Mouse (Mus musculus) CD4-positive, CD25-positive, alpha-beta regulatory T cell, adult 9 weeks (primary cell): ENCODE results near the gene Ttc5. TPM values are rescaled to one million over a fixed set of nuclear protein-coding genes. Genes with fewer than 3 reads are reported as not detected.

Source experiments
- polyA plus RNA-seq: library from polyadenylated mRNA; unstranded; fragments of 100-300 nt; shearing (Covaris generic); gene quantifications from one replicate; pipeline ENCODE4 v1.2.1, GENCODE M21; 2017

Gene Ttc5
- polyA plus RNA-seq = 125 TPM

GRCm38 (mm10) chr14:50785251-50785637 lies at the start of gene Ttc5:
Gene Ttc5 (minus strand): TSS chr14:50785519.

GRCm38 (mm10) chr14:50807487-50808072 lies 22.3 kb upstream of the Ttc5 start, which contains the start of the genes Ccnb1ip1 and Parp2:
Gene Ccnb1ip1 (minus strand): TSS chr14:50807732.
Gene Parp2 (plus strand): TSS chr14:50807841.

GRCm38 (mm10) chr14:50744994-50745393 lies 40.3 kb downstream of the Ttc5 start, which contains the start of gene Olfr749:
Gene Olfr749 (minus strand): TSS chr14:50745094.

Other genes starting within 250 kb of the Ttc5 start
- gene Olfr744, start 170.6 kb downstream of the Ttc5 start, polyA plus RNA-seq = not detected
- not detected for gene Olfr745, start 146.1 kb downstream of the Ttc5 start, polyA plus RNA-seq
- not detected for gene Olfr746, start 138.4 kb downstream of the Ttc5 start, polyA plus RNA-seq
- gene Olfr747, start 92.3 kb downstream of the Ttc5 start, polyA plus RNA-seq = not detected
- gene Olfr748, start 78.1 kb downstream of the Ttc5 start, polyA plus RNA-seq = not detected
- gene Olfr749, start 40.4 kb downstream of the Ttc5 start, polyA plus RNA-seq = not detected
- gene Ccnb1ip1, start 22.2 kb upstream of the Ttc5 start, polyA plus RNA-seq = not detected
- gene Parp2, start 22.3 kb upstream of the Ttc5 start, polyA plus RNA-seq = 76.4 TPM
- gene Tep1, start 85.0 kb upstream of the Ttc5 start, polyA plus RNA-seq = 28.8 TPM
- 0.05 TPM for gene Klhl33, start 112.0 kb upstream of the Ttc5 start, polyA plus RNA-seq
- gene Osgep, start 139.4 kb upstream of the Ttc5 start, polyA plus RNA-seq = 70.8 TPM
- 86.5 TPM for gene Apex1, start 139.4 kb upstream of the Ttc5 start, polyA plus RNA-seq
- gene Pip4p1, start 145.3 kb upstream of the Ttc5 start, polyA plus RNA-seq = 6.1 TPM
- gene Pnp, start 145.6 kb upstream of the Ttc5 start, polyA plus RNA-seq = 55.3 TPM
- gene Gm49342, start 159.0 kb upstream of the Ttc5 start, polyA plus RNA-seq = not detected
- gene Pnp2, start 170.5 kb upstream of the Ttc5 start, polyA plus RNA-seq = 1.1 TPM
- gene Rnase10, start 222.2 kb upstream of the Ttc5 start, polyA plus RNA-seq = not detected